Mouse (Mus musculus) heart, postnatal 0 days (tissue): ENCODE results near the gene Gja4. TPM values are rescaled to one million over a fixed set of nuclear protein-coding genes. Genes with fewer than 3 reads are reported as not detected.

Source experiments
- ATAC-seq: fragments of 200-750 bp; cut with Nextera tagmentation; 2 replicates; pipeline ENCODE4 v1.8.0; 2017; ENCODE audit warnings: low read depth, moderate number of reproducible peaks, moderate library complexity; ENCODE audit not compliant: insufficient read depth
- DNase-seq: peaks from one replicate; pipeline ENCODE4 v3.0.0-alpha.2; 2016; ENCODE audit warnings: low spot score
- H3K27ac ChIP-seq: fragments of 300-500 bp; sonication (generic); 2 replicates; pipeline ENCODE4 v1.5.1; 2014; ENCODE audit warnings: low read depth, mild to moderate bottlenecking
- H3K27me3 ChIP-seq: fragments of 300-500 bp; sonication (generic); 2 replicates; pipeline ENCODE4 v1.6.1; 2014; ENCODE audit warnings: low read length, mixed read lengths; ENCODE audit not compliant: control insufficient read depth, insufficient read depth
- H3K36me3 ChIP-seq: fragments of 300-500 bp; sonication (generic); replicated peaks from 2 replicates; pipeline ENCODE4 v1.6.1; 2014; ENCODE audit warnings: low read length, mixed read lengths; ENCODE audit not compliant: control insufficient read depth, insufficient read depth
- H3K4me1 ChIP-seq: fragments of 300-500 bp; sonication (generic); 2 replicates; pipeline ENCODE4 v1.6.1; 2014; ENCODE audit warnings: antibody characterized with exemption; ENCODE audit not compliant: control insufficient read depth, insufficient read depth
- H3K4me2 ChIP-seq: fragments of 300-500 bp; sonication (generic); 2 replicates; pipeline ENCODE4 v1.6.1; 2014; ENCODE audit warnings: low read depth, mild to moderate bottlenecking, low read length, moderate library complexity
- H3K4me3 ChIP-seq: fragments of 300-500 bp; sonication (generic); 2 replicates; pipeline ENCODE4 v1.5.1; 2014; ENCODE audit warnings: low read depth, low read length
- H3K9ac ChIP-seq: fragments of 300-500 bp; sonication (generic); replicated peaks from 2 replicates; pipeline ENCODE4 v1.6.1; 2014; ENCODE audit warnings: low read depth, low read length, mixed read lengths
- H3K9me3 ChIP-seq: fragments of 300-500 bp; sonication (generic); replicated peaks from 2 replicates; pipeline ENCODE4 v1.6.1; 2016; ENCODE audit warnings: low read length; ENCODE audit not compliant: control insufficient read depth
- EP300 ChIP-seq: IDR thresholded peaks from 2 replicates; pipeline ENCODE4 v1.6.1; 2016; ENCODE audit warnings: antibody characterized with exemption, low read depth
- WGBS: fragments of 180-500 bp; shearing (Covaris S2); extraction: QIAGEN DNeasy Blood & Tissue Kit; methylation state at CpG from one replicate; pipeline ENCODE4 v1.1.7; 2014; 5-methylcytosine and 5-hydroxymethylcytosine counted together
- polyA plus RNA-seq: library from polyadenylated mRNA; unstranded; fragments of >200 nt; fragmentation: Nextera tagmentation; extraction: Ambion mirVana; gene quantifications from 2 replicates; pipeline ENCODE4 v1.2.1, GENCODE M21; 2015
- total RNA-seq: library from RNA; depleted of rRNA; stranded (reverse); fragments of >200 nt; gene quantifications from 2 replicates; pipeline ENCODE4 v1.2.3, GENCODE M21; 2014; ENCODE audit warnings: low replicate concordance; rRNA removed

The Gja4 gene
- total and polyA plus RNA-seq, 2 experiments from 2014 or later, result 23.4 to 38.4 TPM

- no peak for DNase-seq
- TF ChIP-seq EP300, result no peak
- Histone ChIP-seq H3K27ac (no peak overlapping the region), H3K36me3 (no peaks in the 10 kb centered on the region), H3K9me3 (no peaks in the 10 kb centered on the region), H3K4me2 (no peak overlapping the region), H3K4me1 (peaks cover 11% of the 10 kb centered on the region; the same call in 1 of the 2 replicates), H3K9ac (no peak overlapping the region), H3K4me3 (no peak overlapping the region), H3K27me3 (no peaks in the 10 kb centered on the region)
- no peak for ATAC-seq
- WGBS, result 76% methylated on average over 14 of the region's 14 CpGs
Measured at GRCm38 (mm10) chr4:127261601-127262000, 52.2 kb downstream of the Gja4 start.

Other genes with a start within 250 kb of the Gja4 start
- 9.1 and 9.9 TPM in 2 replicates for gene Zmym6, start 236.7 kb downstream of the Gja4 start, total RNA-seq
- gene Zmym6, start 236.7 kb downstream of the Gja4 start, polyA plus RNA-seq, result 7.0 and 7.8 TPM in 2 replicates
- gene Tmem35b, start 190.3 kb downstream of the Gja4 start, total RNA-seq, result 1.8 and 8.2 TPM in 2 replicates
- 9.1 and 10.2 TPM in 2 replicates for gene Tmem35b, start 190.3 kb downstream of the Gja4 start, polyA plus RNA-seq
- 0.15 and 0.57 TPM in 2 replicates for gene Dlgap3, start 144.8 kb downstream of the Gja4 start, total RNA-seq
- gene Dlgap3, start 144.8 kb downstream of the Gja4 start, polyA plus RNA-seq, result 0.12 and 0.15 TPM in 2 replicates
- 58.4 and 58.6 TPM in 2 replicates for gene Smim12, start 70.3 kb downstream of the Gja4 start, total RNA-seq
- gene Smim12, start 70.3 kb downstream of the Gja4 start, polyA plus RNA-seq, result 69.0 and 74.7 TPM in 2 replicates
- gene Gjb3, start 16.8 kb upstream of the Gja4 start, total RNA-seq, result not detected in 2 replicates
- 0.16 and 0.18 TPM in 2 replicates for gene Gjb3, start 16.8 kb upstream of the Gja4 start, polyA plus RNA-seq
- gene Gjb4, start 40.0 kb upstream of the Gja4 start, total RNA-seq, result not detected in 2 replicates
- gene Gjb4, start 40.0 kb upstream of the Gja4 start, polyA plus RNA-seq, result not detected in 2 replicates
- 1.7 and 2.7 TPM in 2 replicates for gene Gjb5, start 44.1 kb upstream of the Gja4 start, total RNA-seq
- gene Gjb5, start 44.1 kb upstream of the Gja4 start, polyA plus RNA-seq, result 0.51 and 0.63 TPM in 2 replicates